Mouse (Mus musculus): ENCODE results near the gene Zfp72.

Zfp72 gene

DNA sequence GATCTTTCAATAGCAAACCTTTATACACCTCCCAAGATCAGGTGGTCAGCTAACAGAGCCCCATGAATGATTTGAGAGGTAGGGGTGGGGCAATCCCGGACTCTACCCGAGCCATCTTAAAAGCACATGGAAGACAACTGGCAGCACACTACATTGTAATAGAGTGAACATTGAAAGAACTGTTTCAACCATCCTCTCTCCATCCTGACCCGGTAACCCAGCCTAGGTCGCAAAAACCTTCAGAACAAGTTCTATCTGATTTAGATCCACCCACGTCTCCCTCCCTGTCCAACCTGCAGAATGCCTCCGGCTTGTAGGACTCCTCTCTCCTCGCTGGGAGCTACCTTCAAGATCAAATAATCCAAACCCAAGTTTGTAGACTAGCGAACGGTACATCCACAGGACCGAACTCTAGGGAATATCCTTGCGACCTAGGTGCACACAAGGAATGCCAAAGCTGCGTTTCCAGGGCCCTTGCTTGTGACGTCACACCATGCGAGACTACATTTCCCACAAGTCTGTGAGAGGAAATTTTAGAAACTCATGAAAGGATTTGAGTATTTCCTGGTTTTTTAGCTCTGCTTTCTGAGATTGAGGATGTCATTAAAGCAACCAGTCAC lies at the start of gene Zfp72:
Gene Zfp72 (minus strand): TSS at position 466 of the 620 bp plus-strand sequence.
- peak; percentile 49 for DNase-seq

DNA sequence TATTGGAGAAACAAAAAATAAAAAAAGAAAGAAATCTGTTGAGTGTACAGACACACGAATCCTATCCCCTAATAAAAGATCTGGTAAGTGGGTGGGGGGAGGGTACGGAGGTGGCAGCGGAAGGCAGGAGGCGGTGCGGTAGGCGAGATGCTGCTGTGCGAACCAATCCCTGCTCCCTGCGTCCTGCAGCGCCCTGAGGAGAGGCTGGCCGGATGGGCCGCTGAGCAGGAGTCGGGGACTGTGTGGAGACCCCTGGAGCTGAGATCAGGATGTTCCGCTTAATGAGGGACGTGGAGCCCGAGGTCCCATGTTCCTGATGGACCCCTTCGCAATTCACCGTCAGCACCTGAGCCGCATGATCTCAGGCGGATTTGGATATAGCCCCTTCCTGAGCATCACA lies 49.3 kb upstream of the Zfp72 start:
- no peak for DNase-seq

DNA sequence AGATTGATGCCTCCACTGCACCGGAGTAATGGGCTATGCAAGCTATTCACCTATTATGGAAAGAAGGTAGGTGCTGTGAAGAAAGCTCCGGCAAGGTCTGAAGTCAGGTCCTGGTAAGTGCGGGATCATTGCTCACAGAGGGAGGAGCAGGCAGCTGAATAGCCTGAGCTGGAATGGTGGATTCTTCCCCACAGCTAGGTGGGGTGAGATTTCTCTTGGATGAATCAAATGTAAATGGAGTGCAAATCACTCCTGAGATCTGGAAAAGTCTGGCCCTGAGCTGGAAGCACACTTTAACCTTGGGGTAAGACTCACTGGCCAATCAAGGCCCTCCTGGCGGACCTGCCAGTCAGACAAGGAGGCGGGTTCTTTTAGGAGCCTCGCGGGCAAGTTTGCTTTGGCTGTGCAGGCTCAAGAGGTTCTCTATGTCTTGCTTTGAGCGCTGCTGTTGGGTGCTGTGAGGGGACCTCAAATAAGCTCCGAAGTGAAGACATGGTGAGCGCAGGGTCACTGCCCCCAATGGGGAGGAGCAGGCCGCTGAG lies 8.7 kb upstream of the Zfp72 start, which contains the start of gene Ftl1-ps1:
Gene Ftl1-ps1 (plus strand): TSS at position 397 of the 542 bp plus-strand sequence.
- DNase-seq, result no peak

DNA sequence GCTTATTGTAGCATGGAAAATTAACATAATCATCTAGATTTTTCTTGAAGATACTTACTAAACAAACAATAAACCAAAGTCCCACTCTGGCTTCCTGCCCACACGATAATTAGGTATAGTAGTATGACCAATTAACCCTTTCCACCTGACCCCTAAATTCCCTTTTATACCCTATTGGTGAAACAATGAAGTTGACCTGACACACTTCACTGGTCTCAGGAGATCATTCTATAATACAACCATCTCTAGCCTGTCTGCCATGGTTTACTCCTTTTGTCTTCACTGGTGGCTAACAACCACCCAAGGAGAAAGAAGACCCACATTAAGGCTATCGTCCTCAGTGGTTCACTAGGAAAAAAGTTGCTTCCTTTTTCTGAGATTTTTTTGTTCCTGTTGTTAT lies 520 bp upstream of the Zfp72 start:
- no peak for DNase-seq

DNA sequence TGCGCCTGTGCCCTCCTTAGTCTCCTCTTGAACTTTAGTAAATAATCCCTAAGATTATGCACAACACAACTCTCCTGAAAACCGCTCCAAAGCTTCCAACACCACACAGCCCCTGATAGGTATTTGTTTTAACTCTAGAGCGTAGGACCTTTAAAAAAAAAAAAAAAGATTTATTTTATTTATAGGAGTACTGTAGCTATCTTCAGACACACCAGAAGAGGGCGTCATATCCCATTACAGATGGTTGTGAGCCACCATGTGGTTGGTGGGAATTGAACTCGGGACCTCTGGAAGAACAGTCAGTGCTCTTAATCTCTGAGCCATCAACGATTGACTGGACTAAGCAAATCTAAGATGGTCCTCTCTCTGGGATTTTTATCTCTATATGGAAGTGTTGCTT lies 906 bp downstream of the Zfp72 start:
- no peak for DNase-seq

DNA sequence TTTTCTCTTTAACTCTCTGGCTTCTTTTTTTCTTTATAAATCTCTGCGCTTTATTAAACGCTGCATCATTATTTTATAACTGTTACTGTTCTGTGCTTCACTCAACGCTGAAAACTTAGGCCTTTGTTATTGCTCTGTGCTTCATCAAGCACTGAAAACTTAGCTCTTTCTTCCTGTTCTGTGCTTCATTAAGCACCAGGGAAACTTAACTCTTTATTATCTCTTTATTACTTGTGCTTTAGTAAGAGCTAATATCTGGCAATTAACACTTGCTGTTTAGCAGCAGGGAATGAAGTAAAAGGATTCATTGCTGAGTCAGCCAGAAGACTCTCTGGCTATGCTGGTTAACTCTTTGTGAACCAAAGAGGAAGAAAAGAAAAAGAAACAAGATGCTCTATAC lies 8.3 kb downstream of the Zfp72 start:
- no peak for DNase-seq

DNA sequence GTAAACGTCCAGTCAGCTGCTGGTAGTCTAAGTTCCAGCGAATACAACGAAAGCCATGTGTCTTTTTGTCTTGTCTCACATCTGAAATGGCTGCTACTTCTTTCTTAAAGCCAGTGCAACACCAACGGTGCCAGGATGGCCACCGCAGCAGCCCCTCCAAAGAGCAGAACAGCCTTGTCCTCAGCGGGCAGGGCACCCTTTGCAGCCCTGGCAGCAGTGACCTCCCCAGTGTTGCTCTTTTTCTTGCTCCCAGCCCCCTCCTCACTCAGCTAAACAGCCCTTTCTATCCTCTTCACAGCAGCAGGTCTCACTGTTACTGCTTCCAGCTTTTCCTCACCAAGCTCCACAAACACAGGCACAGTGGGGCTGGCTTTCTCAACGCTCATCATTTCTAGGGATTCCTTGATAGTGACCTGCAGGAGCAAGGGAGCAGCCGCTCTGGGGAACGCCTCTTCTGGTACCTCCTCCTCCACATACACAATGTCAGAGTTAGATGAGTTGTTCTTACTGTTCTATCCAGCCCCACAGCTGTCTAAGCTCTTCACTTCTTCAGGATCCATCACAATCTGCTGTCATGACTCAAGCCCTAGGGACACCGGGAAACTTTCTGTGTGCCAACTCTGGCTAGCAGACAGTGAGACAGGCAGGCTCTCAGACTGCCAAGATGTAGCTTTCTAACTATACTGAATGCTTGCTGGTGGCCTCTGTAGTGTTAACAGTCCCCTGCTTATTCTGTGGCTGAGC lies 8.9 kb downstream of the Zfp72 start:
- no peak for DNase-seq

DNA sequence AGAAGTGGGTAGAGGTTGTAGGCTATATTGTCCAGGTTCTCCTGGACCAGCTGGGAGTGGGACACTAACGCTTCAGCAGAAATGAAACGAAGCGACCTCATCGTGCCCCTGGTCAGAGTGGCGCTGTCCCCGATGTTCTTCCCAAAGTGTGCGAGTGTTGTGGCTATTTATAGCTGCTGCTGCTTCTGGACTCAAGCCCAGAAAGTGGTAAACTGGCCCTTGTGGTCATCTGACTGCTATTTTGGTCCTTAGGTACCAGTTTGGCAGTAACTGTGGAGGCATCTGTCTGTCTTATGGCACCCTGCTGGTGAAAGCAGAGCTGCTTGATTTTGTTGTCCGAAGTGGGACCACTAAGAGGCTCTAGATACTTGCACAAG lies 26.8 kb downstream of the Zfp72 start, which contains the start of gene Lrrc14b:
Gene Lrrc14b (minus strand): TSS at position 147 of the 377 bp plus-strand sequence.
- no peak for DNase-seq

DNA sequence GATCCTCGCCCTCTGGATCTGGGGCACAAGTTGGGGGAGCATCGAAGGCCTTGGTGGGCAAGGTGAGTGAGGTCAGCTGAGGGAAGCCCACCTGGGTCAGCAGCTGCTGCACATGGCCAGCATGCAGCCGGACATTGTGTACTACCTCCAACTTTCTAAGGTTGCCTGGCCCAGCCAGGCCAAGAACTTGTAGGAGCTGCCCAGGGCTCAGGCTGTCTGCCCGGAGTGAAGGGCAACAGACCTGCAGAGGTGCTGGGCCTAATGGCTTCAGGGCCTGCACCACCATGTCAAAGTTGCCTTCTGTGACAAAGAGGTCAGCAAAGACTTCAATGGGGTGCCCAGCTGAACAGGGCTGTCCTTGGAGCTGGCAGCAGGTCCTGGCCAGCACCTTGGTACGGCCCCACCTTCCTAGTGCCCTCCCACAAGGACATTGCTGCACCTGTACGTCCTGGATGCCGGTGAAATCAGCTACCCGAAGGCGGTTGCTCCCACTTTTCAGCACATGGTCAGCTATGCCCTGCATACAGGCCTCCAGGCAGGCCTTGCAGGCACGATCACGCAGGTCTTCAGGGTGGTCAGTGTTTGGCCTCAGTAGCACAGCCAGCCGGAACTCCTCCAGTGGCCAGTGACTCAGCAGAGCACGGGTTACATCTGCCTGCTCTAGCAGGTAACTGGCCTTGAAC lies 27.3 kb downstream of the Zfp72 start:
- DNase-seq, result no peak

DNA sequence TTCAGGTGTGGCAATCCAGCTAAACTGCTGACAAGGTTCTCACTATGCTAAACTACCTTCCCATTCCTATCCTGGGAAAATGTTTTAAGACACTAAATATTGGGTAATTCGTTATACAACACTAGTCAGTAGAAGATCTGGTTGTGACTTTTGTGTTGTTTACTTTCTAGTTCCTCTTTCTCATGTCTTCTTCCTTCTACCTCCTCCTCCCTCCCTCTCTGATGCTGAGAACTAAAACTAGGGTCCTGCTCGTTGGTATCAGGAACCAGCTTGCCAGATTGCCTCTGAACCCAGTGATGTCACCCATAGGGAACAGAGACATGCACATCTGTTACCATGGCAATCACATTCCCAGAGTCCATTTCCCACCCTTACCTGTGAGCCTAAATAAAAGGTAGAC lies 28.4 kb downstream of the Zfp72 start:
- no peak for DNase-seq

DNA sequence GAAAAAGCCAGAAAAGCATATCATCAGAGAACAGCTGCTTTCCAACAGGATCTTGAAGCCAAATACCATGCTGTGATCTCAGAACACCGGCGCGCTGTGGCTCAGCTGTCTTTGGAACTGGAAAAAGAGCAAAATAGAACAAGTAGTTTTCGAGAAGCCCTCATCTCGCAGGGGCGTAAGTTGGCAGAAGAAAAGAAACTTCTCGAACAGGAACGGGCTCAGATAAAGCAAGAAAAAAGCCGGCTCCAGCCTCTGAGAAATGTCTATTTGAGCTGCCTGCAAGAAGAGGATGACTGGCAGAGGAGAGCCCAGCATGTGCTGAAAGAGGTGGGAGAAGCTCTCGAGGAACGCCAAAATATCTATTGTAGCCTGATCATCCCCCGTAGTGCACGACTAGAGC lies 34.1 kb downstream of the Zfp72 start:
- DNase-seq, result no peak

DNA sequence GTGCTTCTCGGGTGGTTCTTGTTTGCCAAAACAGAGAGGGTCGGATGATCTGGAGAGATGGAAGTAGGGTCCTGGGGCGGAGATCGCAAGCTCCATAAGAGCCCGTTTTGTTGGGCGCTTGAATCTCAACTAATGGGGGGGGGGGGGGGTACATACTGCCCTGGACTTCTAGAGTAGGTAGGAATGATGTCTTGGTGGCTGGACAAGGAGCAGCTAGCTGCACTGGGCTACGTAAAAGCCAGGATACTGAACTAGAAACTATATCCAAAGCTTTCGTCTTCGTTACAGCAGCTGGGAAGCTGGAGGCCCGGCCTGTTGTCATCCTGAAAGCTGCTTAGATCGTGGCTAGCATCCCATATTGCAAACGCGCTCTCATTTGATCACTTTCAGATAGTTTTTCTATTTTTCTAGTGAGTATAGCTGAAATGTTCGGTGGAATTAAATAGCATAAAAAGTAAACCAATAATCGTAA lies 40.2 kb downstream of the Zfp72 start:
- DNase-seq, result no peak

DNA sequence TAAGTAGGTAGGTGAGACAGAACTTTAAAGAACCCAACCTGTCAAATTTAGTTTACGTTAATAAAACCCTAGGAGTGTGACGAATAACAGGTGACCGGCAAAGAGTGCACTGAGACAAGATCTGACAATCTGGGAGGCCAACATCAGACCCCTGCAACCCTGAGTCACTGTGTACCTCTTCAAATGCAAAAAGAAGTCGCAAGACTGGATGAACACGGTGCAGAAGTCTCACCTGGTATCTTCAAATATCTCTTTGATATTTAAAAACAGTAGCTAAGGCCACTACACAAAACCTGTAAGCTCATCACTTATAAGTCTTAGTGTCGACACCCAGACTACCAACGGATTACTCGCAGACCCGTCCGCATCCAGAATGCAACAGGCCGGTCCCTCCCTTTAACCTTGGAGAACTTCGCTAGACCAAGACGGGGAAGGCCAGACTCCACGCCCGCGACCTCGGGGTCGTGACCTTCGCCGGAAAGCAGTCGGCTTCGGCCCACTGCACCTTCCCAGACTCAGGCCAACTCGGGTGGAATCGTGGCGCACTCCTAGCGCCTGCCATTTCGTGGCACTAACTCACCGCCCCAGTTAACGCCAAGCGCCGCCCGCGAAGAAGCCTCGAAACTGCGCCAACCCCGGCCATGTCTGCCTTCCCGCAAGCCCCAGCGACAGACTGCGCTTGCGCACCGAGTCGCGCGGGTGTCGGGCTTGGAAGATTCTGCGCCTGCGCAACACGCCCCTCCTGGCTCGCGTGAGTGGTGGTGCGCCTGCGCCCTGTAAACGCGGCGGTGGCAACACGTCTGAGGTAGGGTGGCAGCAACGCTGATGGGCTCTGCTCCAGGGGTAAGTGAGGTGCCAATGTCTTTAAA lies 40.8 kb downstream of the Zfp72 start, which contains the start of the genes Sdha and Ccdc127:
Gene Sdha (minus strand): TSS at position 715 of the 869 bp plus-strand sequence.
Gene Ccdc127 (plus strand): TSS at position 744 of the 869 bp plus-strand sequence.
- DNase-seq, result peak; percentile 96

DNA sequence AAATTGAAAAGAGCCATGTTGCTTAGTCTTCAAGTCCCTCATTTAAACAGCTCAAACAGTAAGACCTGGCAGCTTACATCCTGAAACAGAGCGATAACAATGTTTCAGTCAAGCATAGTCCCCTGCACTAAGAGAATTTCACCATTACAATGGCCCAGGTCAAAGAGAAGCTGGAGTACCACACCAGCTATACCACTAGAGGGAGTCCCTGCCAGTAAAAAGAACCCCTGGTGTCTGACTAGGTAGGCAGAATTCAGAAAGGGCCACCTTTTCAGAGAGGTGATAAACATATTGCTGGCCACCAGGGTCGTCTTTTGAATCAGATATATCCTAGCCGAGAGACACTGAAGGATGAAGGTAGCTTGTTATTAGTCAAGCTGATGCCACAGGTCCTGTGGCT lies 49.6 kb downstream of the Zfp72 start:
- no peak for DNase-seq

DNA sequence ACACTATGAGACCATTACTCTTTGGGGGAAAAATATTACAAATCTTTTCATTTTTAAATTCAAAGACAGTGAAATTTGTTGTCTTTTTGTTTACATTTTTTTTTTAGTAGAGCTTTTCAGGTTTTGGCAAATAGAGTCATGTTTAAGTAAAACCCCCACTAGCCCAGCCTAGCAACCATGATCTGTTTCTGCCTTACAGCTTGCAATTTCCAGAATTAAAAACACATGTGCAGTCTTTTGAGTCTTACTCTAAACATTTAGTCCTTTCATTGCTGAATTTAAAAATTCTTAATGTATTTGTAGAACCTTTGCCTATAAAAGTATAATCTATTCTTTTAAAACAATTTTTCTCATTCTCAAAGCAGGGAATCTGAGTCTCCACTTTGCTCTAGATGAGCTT lies 61.3 kb downstream of the Zfp72 start:
- no peak for DNase-seq

All from cerebellum, adult 11 months (tissue).